Mouse (Mus musculus): Measurements from ENCODE around the gene Gm20388.

- TF ChIP-seq TAL1 (conservative IDR thresholded peaks at IDR 0.05; ENCODE audit: low read depth, low read length) (no peak), CTCF (IDR thresholded peaks at IDR 0.05; ENCODE audit: low read depth, low read length) (no peak), GATA1 (IDR thresholded peaks at IDR 0.05; ENCODE audit: borderline replicate concordance, low read length) (no peak)
Observed at GRCm38 (mm10) chr8:121391771-121392170, 1481.1 kb downstream of the Gm20388 start.

Data from G1E (cell line).